Mouse (Mus musculus): Measurements from ENCODE around the gene Tmcc3. TPM values are rescaled to one million over a fixed set of nuclear protein-coding genes. Genes with fewer than 3 reads are reported as not detected.

The Tmcc3 gene
- polyA plus RNA-seq, 1 experiment from 2014 or later, result 2.3 TPM

- no peak for DNase-seq (ENCODE audit: extremely low spot score, low spot score)
- H3K4me3 ChIP-seq, result no peak overlapping the region
- H3K9me3 ChIP-seq, result no peaks in the 10 kb centered on the region
- no peaks in the 10 kb centered on the region for H3K27me3 ChIP-seq (ENCODE audit: poor library complexity, severe bottlenecking)
- no peak overlapping the region for H3K27ac ChIP-seq
- H3K4me1 ChIP-seq, result peaks cover 29% of the 10 kb centered on the region
- WGBS, result 95% methylated on average over 2 of the region's 2 CpGs
- no peaks in the 10 kb centered on the region for H3K36me3 ChIP-seq (replicated peaks)
Observed at GRCm38 (mm10) chr10:94299301-94299700, 12.4 kb upstream of the Tmcc3 start.

GRCm38 (mm10) chr10:94304064-94304657 lies 7.6 kb upstream of the Tmcc3 start:
- Histone ChIP-seq H3K27ac (no peak overlapping the region), H3K27me3 (ENCODE audit: poor library complexity, severe bottlenecking) (no peaks in the 10 kb centered on the region), H3K4me3 (no peak overlapping the region), H3K9me3 (peaks cover 5% of the 10 kb centered on the region; the same call in 1 of the 2 replicates), H3K4me1 (0 out of 2 replicates have a peak, but pooled peaks cover 5% of the 10 kb centered on the region), H3K36me3 (replicated peaks) (no peaks in the 10 kb centered on the region)
- DNase-seq (ENCODE audit: extremely low spot score, low spot score), result no peak
- 89% methylated on average over 9 of the region's 9 CpGs for WGBS

GRCm38 (mm10) chr10:94305526-94305925 lies 6.2 kb upstream of the Tmcc3 start:
- Histone ChIP-seq H3K4me3 (no peak overlapping the region), H3K27ac (no peak overlapping the region), H3K36me3 (replicated peaks) (no peaks in the 10 kb centered on the region), H3K27me3 (ENCODE audit: poor library complexity, severe bottlenecking) (peaks cover 8% of the 10 kb centered on the region), H3K9me3 (peaks cover 10% of the 10 kb centered on the region; the same call in 1 of the 2 replicates), H3K4me1 (0 out of 2 replicates have a peak, but pooled peaks cover 5% of the 10 kb centered on the region)
- DNase-seq (ENCODE audit: extremely low spot score, low spot score), result no peak
- 72% methylated on average over 5 of the region's 5 CpGs for WGBS

- H3K27ac ChIP-seq, result no peak overlapping the region
- peaks cover 10% of the 10 kb centered on the region; the same call in 1 of the 2 replicates for H3K9me3 ChIP-seq
- peaks cover 41% of the 10 kb centered on the region for H3K27me3 ChIP-seq (ENCODE audit: poor library complexity, severe bottlenecking)
- H3K4me3 ChIP-seq, result no peak overlapping the region
- 64% methylated on average over 7 of the region's 9 CpGs for WGBS
- H3K36me3 ChIP-seq (replicated peaks), result no peaks in the 10 kb centered on the region
- peaks cover 16% of the 10 kb centered on the region for H3K4me1 ChIP-seq
- no peak for DNase-seq (ENCODE audit: extremely low spot score, low spot score)
Observed at GRCm38 (mm10) chr10:94310499-94311267, 1.1 kb upstream of the Tmcc3 start.

- H3K27me3 ChIP-seq (ENCODE audit: poor library complexity, severe bottlenecking), result peaks cover 41% of the 10 kb centered on the region
- H3K27ac ChIP-seq, result peak overlapping the region; percentile 73
- DNase-seq (ENCODE audit: extremely low spot score, low spot score), result peak; percentile 44
- peaks cover 23% of the 10 kb centered on the region for H3K4me1 ChIP-seq
- H3K9me3 ChIP-seq, result peaks cover 10% of the 10 kb centered on the region; the same call in 1 of the 2 replicates
- no peaks in the 10 kb centered on the region for H3K36me3 ChIP-seq (replicated peaks)
- WGBS, result under 1% methylated on average over 45 of the region's 45 CpGs
- peak overlapping the region; percentile 62 for H3K4me3 ChIP-seq
Observed at GRCm38 (mm10) chr10:94312007-94312715, 412 bp downstream of the Tmcc3 start.

GRCm38 (mm10) chr10:94313146-94313545 lies 1.4 kb downstream of the Tmcc3 start:
- WGBS, result 80% methylated on average over 4 of the region's 4 CpGs
- Histone ChIP-seq H3K27me3 (ENCODE audit: poor library complexity, severe bottlenecking) (peaks cover 41% of the 10 kb centered on the region), H3K4me1 (peaks cover 23% of the 10 kb centered on the region), H3K4me3 (no peak overlapping the region), H3K9me3 (peaks cover 10% of the 10 kb centered on the region; the same call in 1 of the 2 replicates), H3K36me3 (replicated peaks) (no peaks in the 10 kb centered on the region), H3K27ac (no peak overlapping the region)
- DNase-seq (ENCODE audit: extremely low spot score, low spot score), result no peak

GRCm38 (mm10) chr10:94318574-94318973 lies 6.8 kb downstream of the Tmcc3 start:
- Histone ChIP-seq H3K9me3 (no peaks in the 10 kb centered on the region), H3K36me3 (replicated peaks) (no peaks in the 10 kb centered on the region), H3K27ac (no peak overlapping the region), H3K4me3 (no peak overlapping the region), H3K4me1 (peaks cover 7% of the 10 kb centered on the region), H3K27me3 (ENCODE audit: poor library complexity, severe bottlenecking) (peaks cover 3% of the 10 kb centered on the region)
- DNase-seq (ENCODE audit: extremely low spot score, low spot score), result no peak
- 57% methylated on average over 4 of the region's 4 CpGs for WGBS

- Histone ChIP-seq H3K4me3 (no peak overlapping the region), H3K27ac (no peak overlapping the region), H3K4me1 (peaks cover 4% of the 10 kb centered on the region; the same call in 1 of the 2 replicates), H3K9me3 (no peaks in the 10 kb centered on the region; the same call in 1 of the 2 replicates), H3K27me3 (ENCODE audit: poor library complexity, severe bottlenecking) (no peaks in the 10 kb centered on the region), H3K36me3 (replicated peaks) (no peaks in the 10 kb centered on the region)
- 74% methylated on average over 5 of the region's 5 CpGs for WGBS
- no peak for DNase-seq (ENCODE audit: extremely low spot score, low spot score)
Observed at GRCm38 (mm10) chr10:94329962-94330361, 18.2 kb downstream of the Tmcc3 start.

- Histone ChIP-seq H3K4me1 (peaks cover 4% of the 10 kb centered on the region; the same call in 1 of the 2 replicates), H3K27me3 (ENCODE audit: poor library complexity, severe bottlenecking) (no peaks in the 10 kb centered on the region), H3K9me3 (no peaks in the 10 kb centered on the region), H3K36me3 (replicated peaks) (no peaks in the 10 kb centered on the region), H3K4me3 (no peak overlapping the region), H3K27ac (no peak overlapping the region)
- no peak for DNase-seq (ENCODE audit: extremely low spot score, low spot score)
- 84% methylated on average over 16 of the region's 16 CpGs for WGBS
Observed at GRCm38 (mm10) chr10:94332358-94333137, 20.8 kb downstream of the Tmcc3 start.

- Histone ChIP-seq H3K4me3 (no peak overlapping the region), H3K9me3 (no peaks in the 10 kb centered on the region), H3K36me3 (replicated peaks) (no peaks in the 10 kb centered on the region), H3K27ac (no peak overlapping the region), H3K4me1 (peaks cover 4% of the 10 kb centered on the region; the same call in 1 of the 2 replicates), H3K27me3 (ENCODE audit: poor library complexity, severe bottlenecking) (no peaks in the 10 kb centered on the region)
- 93% methylated on average over 8 of the region's 8 CpGs for WGBS
- no peak for DNase-seq (ENCODE audit: extremely low spot score, low spot score)
Observed at GRCm38 (mm10) chr10:94333328-94333727, 21.6 kb downstream of the Tmcc3 start.

- Histone ChIP-seq H3K9me3 (no peaks in the 10 kb centered on the region), H3K27ac (no peak overlapping the region), H3K27me3 (ENCODE audit: poor library complexity, severe bottlenecking) (no peaks in the 10 kb centered on the region), H3K4me3 (no peak overlapping the region), H3K36me3 (replicated peaks) (no peaks in the 10 kb centered on the region), H3K4me1 (peaks cover under 1% of the 10 kb centered on the region; the same call in 1 of the 2 replicates)
- 83% methylated on average over 10 of the region's 10 CpGs for WGBS
- no peak for DNase-seq (ENCODE audit: extremely low spot score, low spot score)
Observed at GRCm38 (mm10) chr10:94335047-94335446, 23.3 kb downstream of the Tmcc3 start.

- Histone ChIP-seq H3K4me1 (no peaks in the 10 kb centered on the region), H3K4me3 (no peak overlapping the region), H3K27ac (no peak overlapping the region), H3K36me3 (replicated peaks) (no peaks in the 10 kb centered on the region), H3K27me3 (ENCODE audit: poor library complexity, severe bottlenecking) (no peaks in the 10 kb centered on the region), H3K9me3 (no peaks in the 10 kb centered on the region)
- DNase-seq (ENCODE audit: extremely low spot score, low spot score), result no peak
- WGBS, result 93% methylated on average over 6 of the region's 6 CpGs
Observed at GRCm38 (mm10) chr10:94336071-94336470, 24.3 kb downstream of the Tmcc3 start.
